Mouse (Mus musculus): ENCODE results near the gene Tmem82. TPM values are rescaled to one million over a fixed set of nuclear protein-coding genes. Genes with fewer than 3 reads are reported as not detected.

Gene Tmem82
- polyA plus RNA-seq, 1 experiment from 2014 or later, result 3.3 TPM

DNA sequence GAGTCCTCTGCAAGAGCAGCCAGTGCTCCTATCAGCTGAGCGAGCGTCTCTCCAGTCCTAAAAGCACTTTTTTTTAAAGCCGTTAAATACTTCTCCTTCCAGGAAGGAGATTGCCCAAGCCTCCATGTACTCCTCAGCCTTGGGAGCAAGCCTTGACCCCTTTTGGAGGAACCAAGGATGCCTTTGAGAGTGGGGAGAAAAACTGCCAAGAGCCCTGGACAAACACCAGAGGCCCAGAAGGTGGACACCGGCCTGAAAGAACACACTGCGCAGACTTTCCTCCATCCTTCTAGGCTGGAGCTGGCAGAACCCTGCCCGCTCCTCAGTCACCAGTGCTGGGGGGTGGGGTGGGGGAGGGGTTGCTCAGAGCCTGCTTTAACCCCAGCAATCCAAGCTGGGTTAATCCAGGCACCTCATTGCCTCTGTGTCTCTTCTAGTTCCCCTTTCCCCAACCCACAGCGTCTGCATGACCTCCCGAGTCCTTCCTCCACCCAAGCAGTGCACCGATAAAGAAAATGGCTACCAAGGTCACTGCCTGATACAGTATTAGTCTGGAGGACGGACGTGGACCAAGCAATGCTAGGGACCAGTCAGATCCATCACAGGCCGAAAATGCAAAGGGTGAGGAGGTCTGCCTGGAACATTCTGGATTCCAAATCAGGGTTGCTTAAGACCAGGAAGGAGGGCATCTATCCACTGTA lies 37.6 kb upstream of the Tmem82 start:
- no peak overlapping the region for H3K4me2 ChIP-seq
- H3K4me3 ChIP-seq (ENCODE audit: low read depth, low read length), result no peak overlapping the region
- H3K27ac ChIP-seq (ENCODE audit: low read depth, low read length), result no peak overlapping the region
- H3K9ac ChIP-seq (ENCODE audit: low read depth, low read length), result no peak overlapping the region
- H3K4me1 ChIP-seq (replicated peaks; ENCODE audit: control insufficient read depth, insufficient read depth, low read length), result no peaks in the 10 kb centered on the region; the same call in 1 of the 2 replicates
- H3K9me3 ChIP-seq (ENCODE audit: control insufficient read depth, low read length), result no peaks in the 10 kb centered on the region
- H3K36me3 ChIP-seq (ENCODE audit: control insufficient read depth, insufficient read depth, low read length), result peaks cover 11% of the 10 kb centered on the region; the same call in 1 of the 2 replicates
- 61% methylated on average over 12 of the region's 12 CpGs for WGBS
- DNase-seq (ENCODE audit: low spot score) (no peak), ATAC-seq (replicated peaks; ENCODE audit: low FRiP score) (no peak)
- no peaks in the 10 kb centered on the region for H3K27me3 ChIP-seq (replicated peaks; ENCODE audit: control insufficient read depth, insufficient read depth, low read length)

DNA sequence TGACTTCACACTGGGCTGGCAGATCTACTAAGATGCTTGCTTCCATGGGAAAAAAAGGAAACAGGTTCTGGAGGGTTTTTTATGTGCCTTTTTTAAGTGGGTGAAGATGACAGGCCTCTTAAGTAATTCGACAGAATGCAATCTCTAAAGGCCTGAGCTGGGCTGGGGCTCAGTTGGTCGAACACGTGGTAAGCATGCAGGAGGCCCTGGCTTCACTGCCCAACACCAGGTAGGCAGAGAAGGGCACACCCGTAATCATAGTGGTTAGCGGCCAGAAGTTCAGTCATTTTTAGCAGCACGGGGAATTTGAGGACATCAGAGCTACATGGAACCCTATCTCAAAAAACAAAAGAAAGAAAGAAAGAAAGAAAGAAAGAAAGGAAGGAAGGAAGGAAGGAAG lies 36.1 kb upstream of the Tmem82 start:
- Histone ChIP-seq H3K4me3 (ENCODE audit: low read depth, low read length) (no peak overlapping the region), H3K4me2 (no peak overlapping the region), H3K9me3 (ENCODE audit: control insufficient read depth, low read length) (no peaks in the 10 kb centered on the region), H3K27ac (ENCODE audit: low read depth, low read length) (no peak overlapping the region), H3K9ac (ENCODE audit: low read depth, low read length) (no peak overlapping the region), H3K36me3 (ENCODE audit: control insufficient read depth, insufficient read depth, low read length) (peaks cover 10% of the 10 kb centered on the region; the same call in 1 of the 2 replicates), H3K4me1 (replicated peaks; ENCODE audit: control insufficient read depth, insufficient read depth, low read length) (no peaks in the 10 kb centered on the region; the same call in 1 of the 2 replicates), H3K27me3 (replicated peaks; ENCODE audit: control insufficient read depth, insufficient read depth, low read length) (no peaks in the 10 kb centered on the region)
- 90% methylated on average over 6 of the region's 6 CpGs for WGBS
- no peak for ATAC-seq (replicated peaks; ENCODE audit: low FRiP score)
- no peak for DNase-seq (ENCODE audit: low spot score)

DNA sequence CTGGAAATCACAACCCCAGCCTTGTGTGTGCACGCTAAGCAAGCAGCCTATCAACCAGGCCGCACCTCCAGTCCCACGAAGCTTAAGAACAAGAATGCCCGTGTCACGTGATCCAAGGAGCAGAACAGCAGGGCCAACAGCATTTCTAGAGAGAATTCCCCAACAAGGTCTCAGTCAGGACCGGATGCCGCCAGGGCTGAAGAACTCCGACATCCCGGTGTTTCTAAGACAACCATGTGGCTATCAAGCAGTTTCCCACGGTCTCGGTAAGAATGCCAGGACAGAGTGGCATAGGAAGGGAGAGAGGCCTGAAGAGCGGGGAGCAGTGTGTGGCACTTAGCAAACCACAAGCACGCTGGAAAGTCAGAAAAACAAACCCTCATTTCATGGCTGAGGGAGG lies 35.4 kb upstream of the Tmem82 start:
- 92% methylated on average over 13 of the region's 13 CpGs for WGBS
- H3K4me2 ChIP-seq, result no peak overlapping the region
- no peak for DNase-seq (ENCODE audit: low spot score)
- no peaks in the 10 kb centered on the region for H3K9me3 ChIP-seq (ENCODE audit: control insufficient read depth, low read length)
- no peak overlapping the region for H3K27ac ChIP-seq (ENCODE audit: low read depth, low read length)
- H3K27me3 ChIP-seq (replicated peaks; ENCODE audit: control insufficient read depth, insufficient read depth, low read length), result no peaks in the 10 kb centered on the region
- H3K9ac ChIP-seq (ENCODE audit: low read depth, low read length), result no peak overlapping the region
- H3K4me1 ChIP-seq (replicated peaks; ENCODE audit: control insufficient read depth, insufficient read depth, low read length), result no peaks in the 10 kb centered on the region; the same call in 1 of the 2 replicates
- ATAC-seq (replicated peaks; ENCODE audit: low FRiP score), result no peak
- peaks cover 14% of the 10 kb centered on the region for H3K36me3 ChIP-seq (ENCODE audit: control insufficient read depth, insufficient read depth, low read length)
- no peak overlapping the region for H3K4me3 ChIP-seq (ENCODE audit: low read depth, low read length)

DNA sequence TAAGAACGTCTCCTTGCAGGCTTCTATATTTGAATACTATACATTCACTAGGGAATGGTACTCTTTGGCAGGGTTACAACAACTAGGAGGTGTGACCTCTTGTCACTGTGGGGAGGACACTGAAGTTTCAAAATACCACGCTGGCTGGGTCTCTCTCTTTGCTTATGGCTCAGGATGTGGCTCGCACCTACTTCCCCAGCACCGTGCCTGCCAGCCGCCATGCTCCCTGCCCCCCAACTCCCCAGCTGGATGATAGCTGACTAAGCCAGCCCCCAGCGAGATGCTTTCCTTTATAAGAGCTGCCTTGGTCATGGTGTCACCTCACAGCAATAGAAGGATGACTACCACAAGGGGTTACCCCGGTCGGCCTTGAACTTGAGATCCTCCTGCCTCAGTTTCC lies 34.6 kb upstream of the Tmem82 start:
- WGBS, result 79% methylated on average over 8 of the region's 8 CpGs
- no peaks in the 10 kb centered on the region; the same call in 1 of the 2 replicates for H3K4me1 ChIP-seq (replicated peaks; ENCODE audit: control insufficient read depth, insufficient read depth, low read length)
- no peak overlapping the region for H3K4me2 ChIP-seq
- H3K27me3 ChIP-seq (replicated peaks; ENCODE audit: control insufficient read depth, insufficient read depth, low read length), result no peaks in the 10 kb centered on the region
- H3K27ac ChIP-seq (ENCODE audit: low read depth, low read length), result no peak overlapping the region
- H3K9ac ChIP-seq (ENCODE audit: low read depth, low read length), result no peak overlapping the region
- ATAC-seq (replicated peaks; ENCODE audit: low FRiP score) (no peak), DNase-seq (ENCODE audit: low spot score) (no peak)
- no peak overlapping the region for H3K4me3 ChIP-seq (ENCODE audit: low read depth, low read length)
- H3K36me3 ChIP-seq (ENCODE audit: control insufficient read depth, insufficient read depth, low read length), result peaks cover 14% of the 10 kb centered on the region
- no peaks in the 10 kb centered on the region for H3K9me3 ChIP-seq (ENCODE audit: control insufficient read depth, low read length)

DNA sequence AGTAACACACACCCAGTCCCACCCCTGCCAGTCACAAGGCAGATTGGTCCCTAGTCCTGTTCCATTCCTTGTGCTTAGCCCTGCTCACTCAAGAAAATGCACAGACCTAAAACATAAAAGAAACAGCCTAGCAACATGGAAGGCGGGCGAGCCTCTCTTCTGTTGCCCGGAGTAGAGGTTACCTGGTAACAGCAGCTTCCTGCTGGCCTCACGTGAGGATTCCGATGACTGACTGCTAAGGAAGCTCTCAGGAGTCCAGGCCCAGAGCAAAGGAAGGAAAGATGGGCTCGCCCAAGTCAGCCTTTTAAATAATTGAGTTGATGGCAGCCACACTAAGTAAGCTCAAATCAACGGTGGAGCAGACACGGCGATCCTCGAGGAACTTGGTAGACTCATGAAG lies 33.5 kb upstream of the Tmem82 start:
- H3K4me3 ChIP-seq (ENCODE audit: low read depth, low read length), result no peak overlapping the region
- WGBS, result 92% methylated on average over 10 of the region's 10 CpGs
- H3K4me1 ChIP-seq (replicated peaks; ENCODE audit: control insufficient read depth, insufficient read depth, low read length), result no peaks in the 10 kb centered on the region; the same call in 1 of the 2 replicates
- no peaks in the 10 kb centered on the region for H3K9me3 ChIP-seq (ENCODE audit: control insufficient read depth, low read length)
- H3K27me3 ChIP-seq (replicated peaks; ENCODE audit: control insufficient read depth, insufficient read depth, low read length), result no peaks in the 10 kb centered on the region
- no peak overlapping the region for H3K4me2 ChIP-seq
- DNase-seq (ENCODE audit: low spot score) (no peak), ATAC-seq (replicated peaks; ENCODE audit: low FRiP score) (no peak)
- H3K27ac ChIP-seq (ENCODE audit: low read depth, low read length), result no peak overlapping the region
- H3K36me3 ChIP-seq (ENCODE audit: control insufficient read depth, insufficient read depth, low read length), result peaks cover 12% of the 10 kb centered on the region
- no peak overlapping the region for H3K9ac ChIP-seq (ENCODE audit: low read depth, low read length)

DNA sequence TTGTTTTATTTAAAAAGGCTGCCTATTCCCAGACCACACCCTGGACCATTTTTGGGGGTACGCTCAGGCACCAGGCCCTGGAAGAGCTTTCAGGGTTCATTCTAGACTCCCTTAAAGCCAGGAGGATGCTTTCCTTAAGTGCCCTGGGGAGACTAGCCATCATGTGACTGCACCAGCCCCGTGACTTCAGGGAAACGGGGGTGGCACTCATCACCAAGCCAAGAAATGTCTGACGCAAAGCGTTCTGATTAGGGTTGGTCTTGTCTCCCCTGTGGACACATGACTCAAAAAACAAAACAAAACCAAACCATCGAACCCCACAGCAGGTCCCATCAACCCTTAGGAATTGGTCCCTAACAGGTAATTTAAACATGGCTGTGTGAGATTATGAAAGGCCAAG lies 32.9 kb upstream of the Tmem82 start:
- ATAC-seq (replicated peaks; ENCODE audit: low FRiP score) (no peak), DNase-seq (ENCODE audit: low spot score) (no peak)
- H3K27me3 ChIP-seq (replicated peaks; ENCODE audit: control insufficient read depth, insufficient read depth, low read length), result no peaks in the 10 kb centered on the region
- H3K4me3 ChIP-seq (ENCODE audit: low read depth, low read length), result no peak overlapping the region
- 88% methylated on average over 6 of the region's 6 CpGs for WGBS
- peaks cover 12% of the 10 kb centered on the region for H3K36me3 ChIP-seq (ENCODE audit: control insufficient read depth, insufficient read depth, low read length)
- no peaks in the 10 kb centered on the region for H3K4me1 ChIP-seq (replicated peaks; ENCODE audit: control insufficient read depth, insufficient read depth, low read length)
- H3K4me2 ChIP-seq, result no peak overlapping the region
- H3K9ac ChIP-seq (ENCODE audit: low read depth, low read length), result no peak overlapping the region
- no peaks in the 10 kb centered on the region for H3K9me3 ChIP-seq (ENCODE audit: control insufficient read depth, low read length)
- H3K27ac ChIP-seq (ENCODE audit: low read depth, low read length), result no peak overlapping the region

DNA sequence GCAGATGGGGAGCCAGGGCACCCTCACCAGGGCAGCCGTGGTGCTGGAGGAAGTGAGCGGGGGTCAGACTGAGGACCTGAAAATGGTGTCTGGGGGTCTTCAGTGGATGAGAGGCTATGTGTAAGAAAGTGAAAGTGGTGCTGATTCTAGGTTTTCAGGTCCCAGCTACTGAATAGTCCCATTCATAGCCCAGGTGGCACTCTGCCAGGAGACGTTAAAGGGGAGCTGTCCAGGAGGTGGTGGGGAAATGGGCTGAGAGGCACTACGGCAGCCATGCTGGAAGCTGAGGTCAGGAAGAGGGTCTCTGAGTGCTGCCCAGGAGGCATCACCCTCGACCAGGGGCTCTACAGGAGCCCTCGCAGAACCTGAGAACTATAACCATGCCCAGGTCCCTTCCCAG lies 30.8 kb upstream of the Tmem82 start:
- Histone ChIP-seq H3K9me3 (ENCODE audit: control insufficient read depth, low read length) (no peaks in the 10 kb centered on the region), H3K4me2 (no peak overlapping the region), H3K36me3 (ENCODE audit: control insufficient read depth, insufficient read depth, low read length) (peaks cover 12% of the 10 kb centered on the region), H3K27ac (ENCODE audit: low read depth, low read length) (no peak overlapping the region), H3K4me3 (ENCODE audit: low read depth, low read length) (no peak overlapping the region), H3K9ac (ENCODE audit: low read depth, low read length) (no peak overlapping the region), H3K4me1 (replicated peaks; ENCODE audit: control insufficient read depth, insufficient read depth, low read length) (no peaks in the 10 kb centered on the region), H3K27me3 (replicated peaks; ENCODE audit: control insufficient read depth, insufficient read depth, low read length) (no peaks in the 10 kb centered on the region)
- 85% methylated on average over 6 of the region's 6 CpGs for WGBS
- ATAC-seq (replicated peaks; ENCODE audit: low FRiP score), result no peak
- DNase-seq (ENCODE audit: low spot score), result no peak

DNA sequence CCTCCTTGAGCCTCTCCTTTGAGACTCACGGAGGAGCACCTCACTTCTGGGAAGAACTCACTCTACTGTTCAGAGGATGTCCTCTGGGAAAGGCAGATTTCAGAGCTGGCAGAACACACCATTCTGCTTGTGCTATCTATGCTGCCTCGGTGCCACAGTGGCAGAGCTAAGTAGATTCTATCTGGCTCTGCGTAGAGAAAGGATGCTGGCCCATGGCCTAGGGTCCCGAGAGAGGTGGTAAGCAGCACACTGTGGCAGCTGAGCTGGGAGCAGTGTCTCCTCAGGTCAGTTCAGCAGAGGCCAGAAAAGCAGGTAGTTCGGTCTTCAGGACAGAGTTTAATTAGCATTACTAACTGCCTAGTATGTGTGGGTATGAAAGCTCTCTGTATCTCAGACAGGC lies 29.8 kb upstream of the Tmem82 start:
- no peak overlapping the region for H3K4me2 ChIP-seq
- H3K4me3 ChIP-seq (ENCODE audit: low read depth, low read length), result no peak overlapping the region
- no peak overlapping the region for H3K9ac ChIP-seq (ENCODE audit: low read depth, low read length)
- H3K36me3 ChIP-seq (ENCODE audit: control insufficient read depth, insufficient read depth, low read length), result peaks cover 6% of the 10 kb centered on the region
- no peaks in the 10 kb centered on the region for H3K9me3 ChIP-seq (ENCODE audit: control insufficient read depth, low read length)
- ATAC-seq (replicated peaks; ENCODE audit: low FRiP score) (no peak), DNase-seq (ENCODE audit: low spot score) (no peak)
- no peaks in the 10 kb centered on the region for H3K27me3 ChIP-seq (replicated peaks; ENCODE audit: control insufficient read depth, insufficient read depth, low read length)
- no peak overlapping the region for H3K27ac ChIP-seq (ENCODE audit: low read depth, low read length)
- H3K4me1 ChIP-seq (replicated peaks; ENCODE audit: control insufficient read depth, insufficient read depth, low read length), result no peaks in the 10 kb centered on the region
- WGBS, result 89% methylated on average over 5 of the region's 5 CpGs

DNA sequence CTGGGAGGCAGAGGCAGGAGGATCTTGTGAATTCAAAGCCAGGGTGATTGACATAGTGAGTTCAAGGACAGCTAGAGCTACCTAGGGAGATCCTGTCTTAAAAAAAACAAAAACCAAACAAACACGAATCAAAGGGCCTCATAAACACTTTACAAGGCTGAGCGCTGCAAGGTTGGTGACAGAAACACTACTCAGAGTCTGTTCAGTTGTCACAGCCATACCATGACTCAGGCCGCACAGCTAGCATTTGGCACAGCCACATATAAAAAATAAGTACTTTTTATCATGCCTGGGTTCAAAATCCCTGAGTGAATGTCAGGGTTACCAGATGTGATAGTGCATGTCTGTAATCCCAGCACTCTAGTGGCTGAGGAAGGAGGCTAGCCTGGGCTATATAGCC lies 28.8 kb upstream of the Tmem82 start:
- Histone ChIP-seq H3K27me3 (replicated peaks; ENCODE audit: control insufficient read depth, insufficient read depth, low read length) (no peaks in the 10 kb centered on the region), H3K36me3 (ENCODE audit: control insufficient read depth, insufficient read depth, low read length) (peaks cover 6% of the 10 kb centered on the region), H3K4me1 (replicated peaks; ENCODE audit: control insufficient read depth, insufficient read depth, low read length) (no peaks in the 10 kb centered on the region), H3K9ac (ENCODE audit: low read depth, low read length) (no peak overlapping the region), H3K9me3 (ENCODE audit: control insufficient read depth, low read length) (no peaks in the 10 kb centered on the region), H3K27ac (ENCODE audit: low read depth, low read length) (no peak overlapping the region), H3K4me3 (ENCODE audit: low read depth, low read length) (no peak overlapping the region), H3K4me2 (no peak overlapping the region)
- 90% methylated on average over 3 of the region's 3 CpGs for WGBS
- ATAC-seq (replicated peaks; ENCODE audit: low FRiP score) (no peak), DNase-seq (ENCODE audit: low spot score) (no peak)
